Mouse (Mus musculus) spleen, adult 12 weeks (tissue): Measurements from ENCODE around the gene Dexi.

Experiments used
- DNase-seq: peaks from one replicate; pipeline ENCODE4 v3.0.0; 2022; ENCODE audit warnings: low spot score

The Dexi gene

DNA sequence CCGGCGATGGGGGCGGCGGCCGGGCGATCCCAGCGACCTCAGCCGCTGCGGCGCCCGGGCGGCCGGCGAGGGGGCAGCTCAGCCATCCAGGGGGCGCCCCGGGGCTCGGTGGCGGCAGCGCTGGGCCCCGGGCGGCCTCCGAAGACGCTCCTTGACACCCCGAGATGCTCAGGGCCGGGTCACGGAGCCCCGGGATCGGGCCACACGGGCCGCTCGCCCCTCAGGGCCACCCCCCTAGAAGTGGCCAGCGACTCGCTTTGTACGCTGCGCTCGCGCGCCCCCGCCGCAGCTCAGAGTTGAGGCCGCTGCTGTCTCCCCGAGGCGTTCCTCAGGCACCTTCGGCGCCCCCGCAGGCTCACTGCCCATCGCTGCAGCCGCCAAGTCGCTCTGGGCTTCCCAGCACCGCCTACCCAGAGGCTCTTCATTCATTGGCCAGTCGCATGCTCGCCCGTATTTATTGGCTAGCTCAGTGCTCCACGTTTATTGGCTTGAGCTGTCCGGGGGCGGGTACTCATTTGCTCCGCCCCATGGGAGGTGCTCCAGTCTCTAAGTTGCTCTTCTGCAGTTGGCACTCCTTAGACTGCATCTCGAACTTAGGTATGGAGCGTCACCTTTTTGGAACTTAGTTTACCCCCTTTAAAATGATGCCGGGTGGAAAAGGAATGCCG is at the start of gene Dexi:
Gene Dexi (minus strand): TSS at position 357 of the 668 bp plus-strand sequence.
- peak; percentile 86 for DNase-seq

GRCm38 (mm10) chr16:10586546-10586945 is 43.7 kb upstream of the Dexi start:
- no peak for DNase-seq

DNA sequence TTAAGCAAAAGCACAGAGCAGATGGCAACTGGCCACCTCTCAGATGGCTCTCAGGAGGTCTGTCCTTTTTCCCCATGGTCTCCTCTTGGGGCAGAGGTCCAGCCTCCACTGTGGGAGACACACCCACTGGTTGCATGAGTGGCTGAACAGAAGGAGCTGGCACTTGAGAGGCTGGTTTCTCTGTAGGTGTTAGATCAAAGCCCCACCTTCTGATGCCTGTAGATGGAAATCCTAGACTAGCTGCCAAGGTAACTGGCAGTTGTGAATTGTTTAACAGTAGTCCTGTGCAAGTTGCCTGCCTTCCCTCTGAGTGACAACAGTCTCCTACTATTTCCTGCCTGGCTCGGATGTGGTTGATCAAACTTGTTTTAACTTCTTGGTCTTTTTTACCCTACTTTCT is 42.3 kb upstream of the Dexi start:
- no peak for DNase-seq

DNA sequence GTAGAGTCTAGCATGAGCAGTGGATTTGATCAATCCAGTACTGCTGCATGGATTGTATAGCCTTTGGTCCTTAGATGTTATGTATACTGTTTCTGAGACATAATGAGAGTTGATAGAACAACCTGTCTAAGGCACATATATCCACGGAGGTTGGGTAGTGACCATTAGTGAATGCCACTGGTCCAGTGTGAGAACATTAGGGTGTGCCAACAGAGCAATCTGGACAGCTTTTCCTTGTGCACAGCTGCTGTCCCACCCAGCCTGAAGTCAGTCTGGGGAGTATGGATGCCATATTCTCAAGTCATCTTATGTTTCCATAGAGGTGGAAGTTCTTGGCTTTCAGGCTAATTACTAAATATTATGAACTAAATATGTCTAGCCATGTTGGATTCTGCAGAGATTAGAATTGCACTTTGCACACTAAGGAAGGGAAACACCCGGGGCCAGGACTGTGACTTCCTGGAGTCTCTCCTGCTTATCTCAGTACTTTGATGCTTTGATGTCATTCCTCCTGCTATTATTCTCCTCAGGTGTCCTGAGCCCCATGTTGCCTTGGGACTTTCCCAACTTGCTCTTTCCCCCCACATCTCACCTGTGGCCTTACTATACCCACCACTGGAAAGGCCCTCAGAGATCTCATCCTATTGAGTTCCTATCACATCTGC is 38.5 kb upstream of the Dexi start:
- no peak for DNase-seq

DNA sequence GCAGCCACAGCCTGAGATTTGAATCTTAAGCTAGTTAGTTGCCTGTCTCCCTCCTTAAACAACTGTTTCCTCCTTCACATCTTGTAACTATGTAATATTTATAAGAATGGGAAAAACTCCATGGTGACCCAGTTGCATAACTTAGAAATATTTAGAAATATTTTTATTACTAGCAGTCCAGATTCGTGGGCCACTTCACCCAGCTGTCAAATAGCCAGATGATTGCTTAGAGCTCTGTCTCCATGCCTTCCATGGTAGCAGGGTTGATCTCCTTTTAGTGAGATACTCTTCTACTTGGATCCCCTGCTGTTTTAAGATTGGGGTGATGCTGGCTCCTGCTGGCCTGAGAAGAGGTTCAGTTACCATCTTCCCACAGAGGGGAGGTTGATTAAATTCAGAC is 35.5 kb upstream of the Dexi start:
- no peak for DNase-seq

DNA sequence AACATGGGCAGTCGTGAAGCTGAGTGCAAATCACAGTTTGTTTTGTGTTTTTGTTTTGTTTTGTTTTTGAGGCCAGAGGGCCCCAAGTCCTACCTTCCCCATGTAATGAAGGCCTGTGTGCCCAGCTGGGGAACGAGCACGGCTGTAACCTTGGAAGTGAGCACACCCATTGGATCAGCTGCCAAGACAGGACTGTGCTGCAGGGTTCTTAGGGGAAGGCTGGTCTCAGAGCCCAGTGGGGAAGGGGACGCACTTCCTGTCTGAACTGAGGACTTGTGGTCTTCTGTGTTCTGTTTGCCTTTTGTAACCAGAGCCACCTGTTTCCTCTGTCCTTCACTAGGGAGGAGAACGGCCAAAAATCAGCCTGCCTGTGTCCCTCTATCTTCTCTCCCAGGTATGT is 34.7 kb upstream of the Dexi start:
- DNase-seq: no peak

- DNase-seq: no peak
Measured at GRCm38 (mm10) chr16:10575915-10576314, 33.1 kb upstream of the Dexi start.

- no peak for DNase-seq
Measured at GRCm38 (mm10) chr16:10574936-10575335, 32.1 kb upstream of the Dexi start.

DNA sequence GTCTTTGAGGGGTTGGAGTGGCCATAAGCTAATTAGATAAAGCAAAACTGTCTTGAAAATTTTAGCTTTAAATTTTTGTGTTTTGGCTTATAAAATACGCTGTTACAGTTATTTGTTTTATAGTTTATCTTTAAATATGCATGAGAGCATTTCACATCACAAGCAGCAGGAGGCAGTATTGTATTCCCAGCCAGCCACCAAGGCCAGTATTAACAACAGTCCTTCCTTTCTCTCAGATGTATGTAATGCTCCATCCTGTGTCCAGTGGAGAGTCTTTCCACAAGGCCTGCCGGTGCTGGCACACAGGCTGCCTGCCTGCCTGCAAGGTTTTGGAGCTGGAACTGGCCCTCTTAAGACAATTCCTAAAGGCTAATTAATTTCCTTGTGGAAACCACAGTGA is 29.0 kb upstream of the Dexi start:
- DNase-seq: no peak

DNA sequence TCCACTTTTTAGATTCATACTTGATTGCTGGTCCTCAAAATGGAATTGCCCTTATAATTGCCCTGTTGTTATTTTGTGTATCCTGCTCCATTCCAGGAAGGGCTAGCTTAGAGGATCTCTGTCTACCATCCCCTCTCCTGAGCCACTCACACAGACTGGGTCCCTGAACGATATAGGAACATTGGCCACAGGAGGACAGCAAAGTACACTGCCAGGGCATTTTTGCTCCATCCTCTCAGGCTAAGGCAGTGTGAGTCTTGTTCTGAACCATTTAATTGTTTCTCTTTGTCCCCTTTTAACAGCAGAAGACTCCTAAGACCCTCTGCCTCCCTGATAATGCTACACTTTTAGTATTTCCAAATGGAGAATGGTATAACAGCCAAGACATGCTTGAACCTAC is 27.9 kb upstream of the Dexi start:
- DNase-seq: no peak

GRCm38 (mm10) chr16:10569809-10570395 is 27.0 kb upstream of the Dexi start:
- DNase-seq: no peak

DNA sequence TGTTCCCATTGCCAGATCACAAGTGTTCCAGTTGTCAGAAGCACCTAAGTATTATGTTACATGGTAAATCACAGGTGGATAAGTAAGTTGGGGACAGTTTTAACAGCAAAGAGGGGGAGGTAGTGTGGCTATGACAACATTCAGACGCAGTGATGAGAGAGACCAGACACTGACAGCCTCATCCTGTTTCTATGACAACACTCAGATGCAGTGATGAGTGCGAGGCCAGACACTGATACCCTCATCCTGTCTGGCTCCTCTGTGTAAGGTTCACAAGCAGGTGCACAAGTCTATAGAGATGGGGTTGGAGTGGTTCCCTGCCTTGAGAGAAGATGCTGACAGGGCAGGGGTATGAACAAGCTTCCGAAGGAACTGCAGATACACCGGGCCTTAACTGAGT is 24.3 kb upstream of the Dexi start:
- no peak for DNase-seq

DNA sequence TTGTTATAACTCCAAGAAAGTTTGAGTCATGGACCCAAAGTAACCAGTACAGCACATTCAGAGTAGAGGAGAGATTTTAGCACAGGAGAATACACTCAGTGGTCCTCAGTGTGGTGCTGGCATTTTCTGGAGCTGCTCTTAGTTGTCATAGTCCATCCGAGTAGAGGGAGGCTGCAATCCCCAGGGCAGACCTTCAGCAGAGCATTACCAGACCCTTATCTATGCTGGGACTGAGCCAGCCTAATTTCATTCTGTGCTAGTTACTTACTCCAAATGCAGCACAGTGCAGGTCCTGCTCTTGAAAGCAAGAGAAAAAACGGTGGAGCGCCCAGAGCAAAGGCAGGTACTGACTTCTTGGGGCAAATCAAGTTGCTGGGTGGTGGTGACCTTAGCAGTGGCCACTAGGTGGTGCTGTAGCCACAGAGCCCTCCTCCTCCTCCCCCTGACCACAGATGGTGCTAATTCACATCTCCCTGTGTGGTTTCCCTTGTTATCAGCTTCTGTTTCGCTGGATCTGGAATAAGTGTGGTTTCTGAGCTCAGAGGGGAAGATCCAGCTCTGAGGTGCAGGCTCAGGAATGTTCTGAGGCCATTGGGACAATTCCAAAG is 22.5 kb upstream of the Dexi start:
- peak; percentile 33 for DNase-seq

DNA sequence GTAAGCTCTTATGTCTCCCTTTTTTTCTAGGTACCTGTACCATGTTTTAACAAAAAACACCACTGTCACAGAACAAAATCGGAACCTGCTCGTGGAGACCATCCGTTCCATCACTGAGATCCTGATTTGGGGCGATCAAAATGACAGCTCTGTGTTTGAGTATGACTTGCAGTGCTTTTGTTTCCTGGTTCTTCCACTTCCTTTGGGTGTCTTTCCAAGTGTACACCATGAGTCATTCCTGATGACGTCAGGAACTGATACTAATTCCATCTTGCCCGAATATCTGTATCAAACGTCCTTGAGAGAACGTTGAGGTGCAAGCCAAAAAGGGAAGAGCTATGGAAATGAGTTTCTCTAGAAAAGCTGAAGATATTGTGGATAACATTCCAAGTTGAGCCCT is 17.1 kb upstream of the Dexi start:
- DNase-seq: no peak

DNA sequence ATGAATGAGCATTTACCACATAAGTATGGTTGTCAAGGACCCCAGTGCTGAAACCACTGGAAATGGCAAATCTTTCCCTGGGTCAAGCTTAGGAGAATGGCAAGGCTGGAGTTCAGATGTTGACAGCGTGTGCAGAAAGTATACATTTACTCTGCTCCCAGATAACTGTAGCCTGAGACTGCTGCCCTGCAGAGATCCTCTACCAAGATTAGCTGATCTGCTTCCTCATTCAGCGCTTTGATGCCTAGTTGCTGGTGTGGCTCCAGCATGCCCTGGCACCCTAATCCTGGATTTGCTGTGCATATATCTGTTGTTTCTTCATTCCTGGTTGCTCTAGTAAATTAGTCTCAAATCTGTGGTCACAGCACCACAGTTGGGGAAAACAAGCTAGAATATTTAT is 11.0 kb upstream of the Dexi start:
- DNase-seq: no peak

DNA sequence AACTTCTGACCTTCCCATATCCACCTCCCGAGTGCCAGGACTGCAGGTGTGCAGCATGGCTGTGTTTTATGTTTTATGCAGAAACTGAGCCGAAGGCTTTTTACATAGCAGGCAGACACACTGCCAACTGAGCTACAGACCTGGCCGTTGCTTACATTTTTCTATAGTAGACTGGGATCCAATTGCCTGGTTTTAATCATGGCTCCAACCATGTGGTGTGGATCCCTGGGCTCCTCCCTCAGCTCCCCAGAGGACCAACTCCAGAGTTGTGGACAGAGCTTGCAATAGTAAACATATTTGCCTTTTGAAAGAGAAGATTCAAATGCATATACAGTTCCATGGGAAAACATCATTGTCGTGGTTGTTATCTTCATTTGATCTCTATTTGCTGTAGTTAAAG is 8.7 kb upstream of the Dexi start:
- no peak for DNase-seq

DNA sequence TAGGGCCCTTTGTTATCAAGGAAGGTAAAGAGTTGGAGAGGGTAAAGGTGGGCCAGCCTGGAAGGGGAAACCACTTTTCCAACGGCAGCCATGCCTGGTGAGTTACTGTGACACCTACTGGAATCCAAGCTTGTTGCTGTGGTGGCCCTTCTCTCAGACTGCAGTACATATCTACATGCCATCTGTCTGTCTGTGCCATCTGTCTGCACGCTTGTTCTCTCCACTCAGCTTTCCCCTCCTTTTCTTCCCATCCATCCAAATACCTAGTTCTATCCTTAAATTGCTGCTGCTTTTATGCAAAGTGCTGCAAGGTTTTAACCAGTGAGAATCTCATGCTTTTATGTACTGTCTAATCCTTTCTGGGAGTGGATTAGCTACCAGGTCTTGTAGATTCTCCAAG is 6.7 kb upstream of the Dexi start:
- DNase-seq: no peak

- no peak for DNase-seq
Measured at GRCm38 (mm10) chr16:10548938-10549337, 6.1 kb upstream of the Dexi start.

DNA sequence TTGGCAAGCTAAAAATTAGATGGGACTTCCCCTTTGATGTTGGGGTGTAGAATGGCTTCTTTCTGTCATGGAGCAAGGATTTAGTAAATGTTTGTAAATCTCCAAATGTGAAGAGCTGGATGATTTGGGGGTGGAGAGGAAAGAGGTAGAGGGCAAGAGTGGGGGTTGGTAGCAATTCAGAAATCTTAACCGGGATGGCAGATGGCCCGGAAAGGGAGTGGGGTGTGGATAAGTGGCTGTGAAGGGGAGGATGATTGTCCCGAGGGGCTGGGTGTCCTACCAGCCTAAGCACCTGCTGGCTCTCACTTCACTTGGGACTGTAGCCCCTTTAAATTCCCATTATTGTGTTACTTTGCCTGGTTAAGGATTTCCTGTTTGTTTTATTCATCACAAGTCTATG is 4.0 kb upstream of the Dexi start:
- DNase-seq: no peak

- DNase-seq: peak; percentile 93
Measured at GRCm38 (mm10) chr16:10544995-10545622, 2.3 kb upstream of the Dexi start, which contains the start of gene Clec16a. Gene Clec16a (plus strand): TSS chr16:10545339.

- no peak for DNase-seq
Measured at GRCm38 (mm10) chr16:10542266-10542665, 588 bp downstream of the Dexi start.

- DNase-seq: no peak
Measured at GRCm38 (mm10) chr16:10541598-10541930, 1.3 kb downstream of the Dexi start.
